Mouse (Mus musculus) spleen, adult 2 months (tissue): Measurements from ENCODE around the gene Fbxo42. TPM values are rescaled to one million over a fixed set of nuclear protein-coding genes. Genes with fewer than 3 reads are reported as not detected.
A peak's percentile ranks its signal among the peaks of the same experiment; 100 is the strongest.

Source experiments
- DNase-seq, 2 experiments: peaks; one replicate each; pipeline versions ENCODE4 v3.0.0 to v3.0.0-alpha.2; 2012 to 2021; ENCODE audit warnings: low spot score in 2 of 2, low read depth in 1 of 2
- H3K27ac ChIP-seq: fragments of 200-500 bp; 2 replicates; pipeline ENCODE4 v1.5.1; 2012; ENCODE audit warnings: low read length, inconsistent platforms; ENCODE audit not compliant: insufficient read depth
- H3K27me3 ChIP-seq: fragments of 200-500 bp; 2 replicates; pipeline ENCODE4 v1.6.1; 2012; ENCODE audit warnings: mild to moderate bottlenecking, moderate library complexity, low read length, inconsistent platforms; ENCODE audit not compliant: control insufficient read depth, insufficient read depth
- H3K36me3 ChIP-seq: fragments of 200-500 bp; 2 replicates; pipeline ENCODE4 v1.6.1; 2012; ENCODE audit warnings: mild to moderate bottlenecking, low read length, inconsistent platforms; ENCODE audit not compliant: control insufficient read depth, insufficient read depth
- H3K4me1 ChIP-seq: fragments of 200-500 bp; 2 replicates; pipeline ENCODE4 v1.6.1; 2011; ENCODE audit warnings: inconsistent platforms; ENCODE audit not compliant: control insufficient read depth, insufficient read depth, insufficient read length
- H3K4me3 ChIP-seq: fragments of 200-500 bp; 2 replicates; pipeline ENCODE4 v1.5.1; 2011; ENCODE audit warnings: mild to moderate bottlenecking, inconsistent platforms; ENCODE audit not compliant: insufficient read depth, insufficient read length; ENCODE audit errors: extremely low read depth
- CTCF ChIP-seq: fragments of 200-500 bp; IDR thresholded peaks from 2 replicates; pipeline ENCODE4 v1.5.1; 2011; ENCODE audit warnings: mild to moderate bottlenecking, inconsistent platforms; ENCODE audit not compliant: insufficient read depth, insufficient read length, insufficient replicate concordance; ENCODE audit errors: extremely low read depth
- POLR2A ChIP-seq: fragments of 200-500 bp; IDR thresholded peaks from 2 replicates; pipeline ENCODE4 v1.6.1; 2011; ENCODE audit warnings: low read depth, low read length, inconsistent platforms
- WGBS: fragments of 180-500 bp; shearing (Covaris S2); methylation state at CpG from one replicate; pipeline ENCODE4 v1.1.7; 2018; 5-methylcytosine and 5-hydroxymethylcytosine counted together
- polyA plus RNA-seq: library from polyadenylated mRNA; depleted of rRNA; stranded (reverse); fragments of >200 nt; gene quantifications from 2 replicates; pipeline ENCODE4 v1.2.3, GENCODE M21; 2012

Gene Fbxo42
- polyA plus RNA-seq, 1 experiment, result 13.7 TPM

GRCm38 (mm10) chr4:141158609-141159008 is 10.9 kb downstream of the Fbxo42 start:
- 82% methylated on average over 2 of the region's 2 CpGs for WGBS

DNA sequence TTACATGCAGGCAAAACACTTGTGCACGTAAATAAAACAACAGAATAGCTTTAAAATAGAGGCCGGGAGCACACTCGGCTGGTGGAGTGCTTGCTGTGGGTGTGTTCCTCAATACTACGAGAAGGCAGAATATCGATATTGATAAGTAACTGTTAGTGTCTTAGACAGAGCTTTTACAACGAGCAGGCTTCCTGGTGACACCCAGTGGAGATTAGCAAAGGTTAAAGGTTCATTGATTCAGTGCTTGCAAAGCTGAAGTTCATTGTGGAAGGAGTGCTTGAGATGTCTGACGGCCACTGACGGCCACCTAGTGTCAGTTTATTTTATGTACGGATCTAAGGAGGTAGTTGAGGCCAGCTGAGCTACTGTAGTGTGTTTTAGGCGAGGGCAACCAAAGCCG is 11.4 kb downstream of the Fbxo42 start:
- no peak for DNase-seq
- Histone ChIP-seq H3K27me3 (no peaks in the 10 kb centered on the region), H3K36me3 (no peaks in the 10 kb centered on the region), H3K27ac (0 out of 2 replicates have a peak overlapping the region, but pooled peaks have one; percentile 1), H3K4me1 (peaks cover 16% of the 10 kb centered on the region; the same call in 1 of the 2 replicates), H3K4me3 (no peak overlapping the region)
- WGBS, result 37% methylated on average over 11 of the region's 11 CpGs
- TF ChIP-seq CTCF (no peak), POLR2A (no peak)

More at GRCm38 (mm10) chr4:141158609-141159008, 10.9 kb downstream of the Fbxo42 start:
- no peak overlapping the region for H3K27ac ChIP-seq
- no peak for DNase-seq
- TF ChIP-seq CTCF (no peak), POLR2A (no peak)
- no peaks in the 10 kb centered on the region for H3K27me3 ChIP-seq
- H3K4me3 ChIP-seq, result no peak overlapping the region
- no peaks in the 10 kb centered on the region for H3K36me3 ChIP-seq
- H3K4me1 ChIP-seq, result peaks cover 13% of the 10 kb centered on the region; the same call in 1 of the 2 replicates

DNA sequence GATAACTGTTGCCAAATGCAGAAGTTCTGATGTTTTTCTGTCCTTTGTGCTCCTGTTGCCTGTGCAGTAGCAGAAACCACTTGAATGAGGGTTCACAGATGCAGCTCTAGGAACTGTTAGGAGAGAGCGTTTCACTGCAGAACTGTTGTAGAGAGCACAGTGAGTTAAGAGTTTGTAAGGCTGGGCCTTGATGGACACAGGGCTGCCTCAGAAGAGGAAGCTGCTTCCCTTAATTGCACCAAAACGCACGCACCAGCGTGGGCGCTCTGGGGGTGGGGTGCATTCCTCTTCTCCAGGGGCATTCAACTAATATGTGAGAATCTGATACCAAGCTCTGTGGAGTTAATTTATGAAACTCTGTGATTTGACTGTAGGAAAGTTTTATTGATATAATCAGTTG is 12.0 kb downstream of the Fbxo42 start:
- no peak for DNase-seq
- Histone ChIP-seq H3K4me1 (peaks cover 16% of the 10 kb centered on the region; the same call in 1 of the 2 replicates), H3K27me3 (no peaks in the 10 kb centered on the region), H3K4me3 (no peak overlapping the region), H3K27ac (0 out of 2 replicates have a peak overlapping the region, but pooled peaks have one; percentile 1), H3K36me3 (no peaks in the 10 kb centered on the region)
- WGBS, result 47% methylated on average over 5 of the region's 5 CpGs
- TF ChIP-seq CTCF, result no peak
- TF ChIP-seq POLR2A, result no peak

DNA sequence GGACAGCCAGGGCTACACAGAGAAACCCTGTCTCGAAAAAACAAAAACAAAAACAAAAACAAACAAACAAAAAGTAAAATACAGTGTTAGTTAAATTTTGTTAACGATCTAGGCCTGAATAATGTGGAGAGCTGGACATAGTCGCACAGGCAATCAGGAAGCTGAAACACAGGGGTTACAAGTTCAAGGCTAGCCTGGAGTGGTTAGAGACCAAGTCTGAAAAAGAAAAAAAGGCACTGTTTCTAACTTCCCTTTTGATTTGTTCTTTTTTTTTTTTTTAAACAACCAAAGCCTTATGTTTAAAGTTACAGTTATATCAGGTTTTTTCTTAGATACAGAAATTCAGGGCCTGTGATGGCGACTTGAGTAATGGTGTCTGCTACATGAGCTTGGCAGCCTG is 12.5 kb downstream of the Fbxo42 start:
- Histone ChIP-seq H3K4me3 (no peak overlapping the region), H3K27ac (peak overlapping the region; percentile 33; the same call in 1 of the 2 replicates), H3K36me3 (no peaks in the 10 kb centered on the region), H3K4me1 (peaks cover 16% of the 10 kb centered on the region; the same call in 1 of the 2 replicates), H3K27me3 (no peaks in the 10 kb centered on the region)
- TF ChIP-seq POLR2A (no peak), CTCF (no peak)
- no peak for DNase-seq
- WGBS, result 61% methylated on average over 4 of the region's 4 CpGs

- TF ChIP-seq CTCF (no peak), POLR2A (no peak)
- 0 out of 2 replicates have a peak overlapping the region, but pooled peaks have one; percentile 27 for H3K27ac ChIP-seq
- H3K36me3 ChIP-seq, result no peaks in the 10 kb centered on the region
- peaks cover 16% of the 10 kb centered on the region; the same call in 1 of the 2 replicates for H3K4me1 ChIP-seq
- no peaks in the 10 kb centered on the region for H3K27me3 ChIP-seq
- 38% methylated on average over 6 of the region's 6 CpGs for WGBS
- DNase-seq, result no peak
- no peak overlapping the region for H3K4me3 ChIP-seq
Measured at GRCm38 (mm10) chr4:141161699-141162208, 14.0 kb downstream of the Fbxo42 start.

DNA sequence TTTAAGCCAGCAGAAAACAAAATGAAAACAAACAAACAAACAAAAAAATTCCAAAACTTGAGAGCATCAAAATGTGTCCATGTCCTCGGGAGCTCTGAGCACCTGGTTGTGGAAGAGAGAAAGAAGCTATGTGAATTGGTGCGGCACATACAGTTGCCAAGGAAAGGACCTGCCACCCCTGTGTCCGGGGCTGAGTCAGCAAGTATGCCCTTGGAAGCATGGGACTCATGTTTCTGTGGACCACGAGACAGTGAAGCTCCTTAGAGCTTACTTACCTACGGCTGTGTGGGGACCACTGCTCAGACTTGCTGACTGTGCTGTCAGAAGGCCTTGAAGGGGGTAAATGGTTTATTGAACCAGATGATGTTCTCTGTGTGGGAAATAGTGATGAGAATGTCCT is 16.0 kb downstream of the Fbxo42 start:
- WGBS, result 91% methylated on average over 5 of the region's 5 CpGs
- no peaks in the 10 kb centered on the region for H3K27me3 ChIP-seq
- TF ChIP-seq CTCF (no peak), POLR2A (no peak)
- 0 out of 2 replicates have a peak, but pooled peaks cover under 1% of the 10 kb centered on the region for H3K36me3 ChIP-seq
- no peak overlapping the region for H3K27ac ChIP-seq
- no peak for DNase-seq
- H3K4me1 ChIP-seq, result peaks cover 12% of the 10 kb centered on the region; the same call in 1 of the 2 replicates
- H3K4me3 ChIP-seq, result no peak overlapping the region

GRCm38 (mm10) chr4:141165744-141166292 is 18.1 kb downstream of the Fbxo42 start:
- H3K4me3 ChIP-seq, result no peak overlapping the region
- H3K36me3 ChIP-seq, result peaks cover 4% of the 10 kb centered on the region; the same call in 1 of the 2 replicates
- no peak overlapping the region for H3K27ac ChIP-seq
- H3K4me1 ChIP-seq, result peaks cover 7% of the 10 kb centered on the region; the same call in 1 of the 2 replicates
- H3K27me3 ChIP-seq, result no peaks in the 10 kb centered on the region
- 87% methylated on average over 8 of the region's 8 CpGs for WGBS
- DNase-seq, result no peak
- no peak for TF ChIP-seq CTCF
- no peak for TF ChIP-seq POLR2A
